Mouse (Mus musculus): Measurements from ENCODE around the gene Map3k14. TPM values are rescaled to one million over a fixed set of nuclear protein-coding genes. Genes with fewer than 3 reads are reported as not detected.

The Map3k14 gene
- total RNA-seq (2023), result 10 to 100 TPM; 66.2 to 71.0 TPM

GRCm38 (mm10) chr11:103267346-103268219 is at the start of gene Map3k14:
Gene Map3k14 (minus strand): TSS chr11:103267472.

GRCm38 (mm10) chr11:103217790-103218516 is 49.3 kb downstream of the Map3k14 start, which contains the start of gene Spata32:
Gene Spata32 (minus strand): TSS chr11:103218432.

GRCm38 (mm10) chr11:103208458-103208857 is 58.8 kb downstream of the Map3k14 start, which contains the start of gene 1700023F06Rik:
Gene 1700023F06Rik (minus strand): TSS chr11:103208558.

GRCm38 (mm10) chr11:103170494-103171285 is 96.6 kb downstream of the Map3k14 start, which contains the start of gene Fmnl1:
Gene Fmnl1 (plus strand): TSS chr11:103171107.

Other genes starting within 250 kb of the Map3k14 start
- 10 to 100 TPM; 60.2 to 68.4 TPM for gene Nmt1, start 239.3 kb downstream of the Map3k14 start, total RNA-seq (2023)
- 10 to 100 TPM; 18.5 to 22.4 TPM for gene Dcakd, start 239.1 kb downstream of the Map3k14 start, total RNA-seq (2023)
- gene Plcd3, start 165.8 kb downstream of the Map3k14 start, total RNA-seq (2023), result not detected
- 10 to 100 TPM; 46.3 to 47.1 TPM for gene Acbd4, start 165.8 kb downstream of the Map3k14 start, total RNA-seq (2023)
- 10 to 100 TPM; 73.5 to 91.3 TPM for gene Hexim1, start 151.2 kb downstream of the Map3k14 start, total RNA-seq (2023)
- gene Hexim2, start 135.0 kb downstream of the Map3k14 start, total RNA-seq (2023), result 1 to 10 TPM; 1.6 to 2.8 TPM
- 100 to 1,000 TPM; 420 to 447 TPM for gene Fmnl1, start 96.4 kb downstream of the Map3k14 start, total RNA-seq (2023)
- not detected for gene 1700023F06Rik, start 58.9 kb downstream of the Map3k14 start, total RNA-seq (2023)
- gene Spata32, start 49.0 kb downstream of the Map3k14 start, total RNA-seq (2023), result not detected
- 10 to 100 TPM; 73.8 to 86.5 TPM for gene Arhgap27, start 96.2 kb upstream of the Map3k14 start, total RNA-seq (2023)
- gene Plekhm1, start 145.2 kb upstream of the Map3k14 start, total RNA-seq (2023), result 10 to 100 TPM; 36.5 to 36.6 TPM
- not detected for gene Lrrc37a, start 237.1 kb upstream of the Map3k14 start, total RNA-seq (2023)

Data from T-cell, adult 66 days (primary cell).